Mouse (Mus musculus): ENCODE measurements around the gene Fbxo7.

DNA sequence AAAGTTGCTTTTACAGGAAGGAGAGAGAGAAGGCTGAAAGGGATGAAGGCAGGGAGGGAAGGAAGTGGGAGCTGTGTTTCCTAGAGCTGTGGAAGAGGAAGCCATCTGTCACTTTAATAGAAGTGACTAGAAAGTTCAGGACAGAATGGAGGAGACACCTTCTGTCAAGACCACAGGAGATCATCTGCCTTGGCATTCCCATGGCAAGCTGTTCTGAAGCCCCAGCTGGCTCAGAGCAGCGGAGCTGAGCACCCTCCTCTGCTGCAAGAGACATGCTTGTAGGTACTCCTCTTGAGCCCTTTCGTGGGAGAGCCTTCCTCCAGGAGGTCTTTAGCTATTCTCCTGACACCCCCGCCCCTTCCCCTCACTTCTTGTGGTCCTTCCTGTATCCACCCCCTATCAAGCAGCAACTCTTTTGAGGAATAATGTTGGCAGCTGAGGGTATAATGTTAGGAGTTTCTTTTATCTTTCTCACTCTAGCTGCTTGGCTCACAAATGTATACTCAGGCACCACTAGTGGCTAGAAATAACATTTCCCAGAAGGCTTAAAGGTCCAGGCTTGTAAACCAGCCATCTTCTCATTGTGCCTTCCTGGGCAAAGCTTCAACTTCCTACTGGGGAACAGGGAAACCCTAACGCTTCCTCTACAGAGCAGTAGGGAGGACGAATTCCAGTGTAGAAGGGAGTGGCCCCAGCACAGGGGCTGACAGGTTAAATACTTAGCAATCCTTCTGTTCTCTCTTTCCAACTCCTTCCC is 40.7 kb downstream of the Fbxo7 start:
- TF ChIP-seq CTCF (IDR thresholded peaks at IDR 0.05; ENCODE audit: low read depth) (no peak), EP300 (IDR thresholded peaks at IDR 0.05; ENCODE audit: low read depth) (no peak)
